Mouse (Mus musculus) thymus, postnatal 25 days (tissue): ENCODE results near the gene 1700017D01Rik.
"Not testable (repeated sequence)": the region's sequence is repeated elsewhere in the genome, so short reads cannot be mapped to it uniquely, and the experiment has no call there.

Experiments used
- DNase-seq: peaks from one replicate; pipeline ENCODE4 v3.0.0; 2022

1700017D01Rik gene

DNA sequence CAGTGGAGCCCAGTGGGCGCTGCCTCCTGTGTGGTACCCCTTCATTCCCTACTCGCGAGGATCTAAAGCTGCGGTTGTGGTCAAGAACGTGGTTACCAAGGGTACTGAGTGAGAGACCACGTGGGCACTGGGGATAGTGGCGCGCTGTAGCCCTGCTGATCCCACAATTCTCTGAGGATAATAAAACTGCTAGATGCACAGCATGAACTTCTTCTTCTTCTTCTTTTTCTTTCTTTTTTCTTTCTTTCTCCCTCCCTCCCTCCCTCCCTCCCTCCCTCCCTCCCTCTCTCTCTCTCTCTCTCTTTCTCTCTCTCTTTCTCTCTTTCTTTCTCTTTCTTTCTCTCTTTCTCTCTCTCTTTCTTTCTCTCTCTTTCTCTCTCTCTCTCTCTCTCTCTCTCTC lies at the start of gene 1700017D01Rik:
Gene 1700017D01Rik (minus strand): TSS at position 101 of the 400 bp plus-strand sequence.
- not testable (repeated sequence) for DNase-seq

DNA sequence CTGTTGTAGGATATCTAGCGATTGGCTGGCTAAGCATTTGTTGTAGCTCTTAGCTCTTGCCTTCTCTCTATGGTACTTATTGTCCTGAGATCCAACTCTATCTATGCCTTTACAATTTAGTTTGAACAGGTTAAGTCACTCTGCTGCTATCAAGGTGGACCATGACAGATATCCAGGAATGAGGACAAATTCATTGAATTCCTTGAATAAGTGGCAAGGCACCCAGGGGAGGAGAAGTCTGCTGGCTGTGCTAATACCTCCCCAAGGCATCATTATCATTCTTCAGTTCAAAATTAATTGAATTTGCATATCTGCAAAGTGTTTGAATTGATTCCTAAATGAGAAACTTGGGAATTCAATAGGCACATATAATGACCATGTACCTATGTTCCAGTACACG lies 46.8 kb upstream of the 1700017D01Rik start:
- DNase-seq, result no peak

DNA sequence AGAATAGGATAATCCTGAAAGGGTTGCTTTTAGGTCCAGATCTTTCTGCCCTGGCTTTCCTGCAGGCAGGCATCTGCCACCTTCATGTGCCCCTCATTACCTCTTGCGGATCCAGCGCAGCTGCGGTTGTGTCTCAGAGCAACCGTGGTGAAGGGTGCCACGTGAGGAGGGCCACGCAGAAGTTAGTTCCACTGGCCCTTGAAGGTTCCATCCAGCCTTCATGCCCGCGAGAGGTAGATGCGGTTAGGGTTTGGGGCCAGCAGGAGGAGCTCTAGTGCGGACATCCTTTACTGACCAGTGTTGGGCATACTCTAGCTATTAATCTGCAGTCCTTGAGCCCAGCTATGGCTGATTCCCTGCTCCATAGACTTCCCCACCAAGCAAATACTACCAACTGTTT lies 34.5 kb upstream of the 1700017D01Rik start, which contains the start of gene 1700025F22Rik:
Gene 1700025F22Rik (minus strand): TSS at position 149 of the 400 bp plus-strand sequence.
- peak; percentile 37 for DNase-seq

DNA sequence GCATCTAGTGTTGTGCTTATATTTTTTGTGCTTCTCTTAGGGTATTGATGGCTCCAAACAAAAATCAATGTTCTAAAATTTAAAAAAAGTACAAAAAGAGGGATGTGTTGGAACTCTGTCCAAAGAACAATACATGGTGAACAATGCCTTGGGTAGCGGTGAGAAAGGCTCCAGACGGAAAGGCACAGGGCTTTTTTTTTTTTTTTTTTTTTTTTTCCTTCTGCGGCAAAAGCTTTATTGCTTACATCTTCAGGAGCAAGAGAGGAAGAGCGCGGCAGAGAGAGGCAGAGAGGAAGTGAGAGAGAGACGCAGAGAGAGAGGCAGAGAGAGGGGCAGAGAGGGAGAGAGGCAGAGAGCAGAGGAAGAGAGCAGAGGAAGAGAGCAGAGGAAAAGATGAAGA lies 27.2 kb upstream of the 1700017D01Rik start:
- DNase-seq, result not testable (repeated sequence)

DNA sequence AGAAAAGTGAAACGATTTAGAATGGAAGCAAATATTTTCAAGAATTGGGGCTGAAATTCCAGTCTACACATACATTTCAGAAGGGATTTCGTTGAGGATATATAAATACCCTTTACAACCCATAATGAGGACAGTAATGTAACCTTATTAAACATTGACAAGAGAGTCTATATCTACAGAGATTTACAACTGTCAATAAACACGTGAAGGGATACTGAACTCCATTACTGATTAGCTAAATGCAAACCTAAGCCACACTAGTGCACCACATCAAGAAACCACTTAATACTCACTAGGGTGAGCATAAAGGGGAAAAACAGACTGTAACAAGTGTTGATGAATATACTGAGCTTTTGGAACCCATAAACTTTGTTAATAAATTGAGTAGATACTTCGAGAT lies 4.7 kb upstream of the 1700017D01Rik start:
- DNase-seq, result no peak

DNA sequence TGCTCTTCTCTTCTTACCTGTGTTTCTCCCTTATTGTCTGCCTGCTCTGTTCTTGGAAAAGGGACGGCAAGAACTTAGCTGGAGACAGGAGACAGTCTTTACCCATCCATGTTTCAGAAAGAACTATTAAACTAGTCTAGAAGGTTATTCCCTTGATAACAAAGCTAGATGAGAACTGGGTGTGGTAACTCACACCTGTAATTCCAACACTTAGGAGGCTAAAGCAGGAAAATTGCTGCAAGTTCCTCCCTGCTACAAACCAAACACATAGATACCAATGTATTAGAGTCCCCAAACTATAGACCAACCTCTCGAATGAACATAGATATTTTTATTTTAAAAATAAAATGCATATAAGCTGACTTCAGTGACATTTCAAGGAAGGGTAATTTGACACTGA lies 4.2 kb upstream of the 1700017D01Rik start:
- DNase-seq, result no peak

DNA sequence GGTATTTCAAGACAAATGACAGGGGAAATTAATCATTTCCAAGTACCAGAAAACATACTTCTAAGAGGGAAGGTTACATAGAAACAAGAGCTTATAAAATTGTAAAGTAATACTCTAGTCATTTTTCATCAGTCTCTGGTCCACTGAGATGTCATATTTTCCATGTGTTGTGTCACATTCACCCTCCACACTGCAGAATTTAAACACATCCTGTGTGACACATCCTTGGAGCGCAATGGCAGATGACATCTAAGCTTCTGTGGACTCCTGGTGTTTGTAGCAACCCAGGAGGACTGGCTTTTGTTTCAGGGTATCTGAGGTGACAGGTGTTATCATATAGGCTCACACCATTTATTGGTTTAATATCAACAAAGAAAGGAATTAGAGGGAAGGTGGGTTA lies 974 bp downstream of the 1700017D01Rik start:
- no peak for DNase-seq

DNA sequence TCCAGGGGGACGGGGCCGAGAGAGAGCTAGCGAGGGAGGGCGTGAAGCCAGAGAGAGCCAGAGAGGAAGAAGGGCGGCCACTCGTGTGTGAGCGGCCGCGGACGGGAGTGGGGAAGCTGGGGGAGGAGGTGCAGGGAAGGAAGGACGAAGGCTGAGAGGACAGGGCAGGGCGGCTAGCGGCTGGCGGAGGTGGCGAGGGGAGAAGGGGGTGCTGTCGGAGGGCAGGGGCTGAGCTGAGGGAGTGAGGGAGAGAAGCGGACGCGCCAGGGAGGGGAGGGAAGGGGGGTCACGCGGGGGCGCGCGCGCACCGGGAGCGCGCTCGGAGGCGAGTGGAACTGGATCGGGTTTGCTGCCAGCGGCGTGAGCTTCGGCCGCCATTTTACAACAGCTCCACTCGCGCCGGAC lies 9.7 kb downstream of the 1700017D01Rik start:
- DNase-seq, result peak; percentile 26

DNA sequence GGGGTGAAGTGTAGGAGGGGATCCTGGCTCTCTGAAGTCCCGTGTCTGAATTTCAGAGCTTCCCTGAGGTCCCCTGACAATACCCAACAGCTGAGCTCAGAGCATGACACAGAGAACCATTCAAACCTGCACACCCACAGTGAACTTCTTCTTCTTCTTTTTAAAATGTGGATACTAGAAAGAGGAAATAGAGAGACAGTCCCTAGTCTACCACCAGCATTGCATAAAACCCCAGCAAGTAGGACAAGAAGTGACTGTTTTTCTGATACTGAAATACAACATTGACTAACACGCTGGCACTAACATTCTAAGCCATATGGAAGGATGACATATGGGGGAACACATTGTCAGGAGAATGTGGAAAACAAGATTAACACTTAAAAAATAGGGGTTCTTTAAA lies 11.3 kb downstream of the 1700017D01Rik start:
- DNase-seq, result no peak

DNA sequence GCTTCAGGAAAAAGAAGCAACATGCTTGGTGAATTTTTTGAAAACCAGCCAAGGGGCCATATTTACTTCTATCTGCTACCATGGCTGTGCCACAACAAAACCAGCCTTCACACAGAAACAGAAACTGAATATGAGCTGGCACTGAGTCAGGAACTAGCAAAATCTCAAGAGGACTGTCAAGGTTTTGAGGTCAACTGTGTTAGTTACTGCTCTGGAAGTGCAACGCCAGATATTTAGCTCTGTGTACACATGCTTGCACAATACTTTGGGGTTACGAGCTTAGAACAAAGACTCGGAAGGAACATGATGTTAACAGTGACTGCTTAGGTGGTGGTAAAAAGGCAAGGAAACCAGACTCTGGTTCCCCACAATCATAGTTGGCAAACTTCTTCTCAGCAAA lies 22.9 kb downstream of the 1700017D01Rik start:
- DNase-seq, result no peak

DNA sequence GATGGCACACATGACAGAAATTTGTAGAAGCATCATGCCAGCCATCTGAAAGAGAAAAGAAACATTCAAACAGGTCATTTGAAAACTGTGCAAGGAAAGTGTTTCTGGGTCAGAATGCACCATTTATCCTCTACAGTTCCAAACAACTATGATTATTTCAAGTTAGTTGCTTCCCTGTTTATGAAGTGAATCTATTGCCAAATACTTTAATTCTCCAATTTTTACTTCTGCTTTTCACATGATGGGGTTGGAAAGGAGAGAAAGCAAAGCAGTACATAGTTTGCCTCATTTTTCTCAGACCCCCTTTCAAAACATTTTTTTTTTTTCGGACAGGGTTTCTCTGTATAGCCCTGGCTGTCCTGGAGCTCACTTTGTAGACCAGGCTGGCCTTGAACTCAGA lies 28.8 kb downstream of the 1700017D01Rik start:
- no peak for DNase-seq

DNA sequence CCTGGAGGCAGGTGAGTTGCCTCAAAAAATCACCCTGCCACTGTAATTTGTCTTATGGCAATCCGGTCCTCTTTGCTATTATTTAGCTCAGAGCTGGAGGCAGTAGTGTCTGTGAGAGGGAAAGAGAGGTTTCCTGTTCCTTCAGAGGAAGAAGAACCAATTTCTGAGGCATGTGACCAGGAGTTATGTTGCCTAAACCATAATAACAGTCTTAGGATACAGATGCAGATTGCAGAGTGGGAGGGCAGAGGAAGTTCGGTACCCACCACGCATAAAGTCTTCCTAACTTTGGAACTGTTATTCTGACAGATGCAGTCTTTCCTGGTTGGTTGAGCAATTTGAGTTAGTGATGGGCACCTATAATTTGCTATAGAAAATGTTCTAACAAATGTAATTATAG lies 32.3 kb downstream of the 1700017D01Rik start:
- DNase-seq, result no peak

DNA sequence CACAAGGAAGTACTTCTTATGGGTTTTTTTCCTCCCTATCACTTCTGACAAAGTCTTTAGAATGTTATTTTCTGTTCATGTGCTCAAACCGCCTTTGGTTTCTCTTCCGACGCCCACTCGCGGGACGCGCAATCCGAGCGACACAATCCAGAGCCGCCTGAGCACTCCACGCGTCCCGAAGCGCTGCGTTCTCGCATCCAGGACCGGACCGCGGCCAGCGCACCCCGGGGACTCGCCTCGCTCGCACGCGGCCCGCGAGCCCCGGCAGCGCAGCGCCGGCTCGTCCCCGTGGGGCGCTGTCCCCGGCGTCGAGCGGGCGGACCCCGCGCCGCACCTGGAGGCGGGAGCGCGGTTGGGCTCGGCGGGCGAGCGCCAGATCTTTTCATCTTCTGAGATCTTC lies 38.5 kb downstream of the 1700017D01Rik start:
- not testable (repeated sequence) for DNase-seq

DNA sequence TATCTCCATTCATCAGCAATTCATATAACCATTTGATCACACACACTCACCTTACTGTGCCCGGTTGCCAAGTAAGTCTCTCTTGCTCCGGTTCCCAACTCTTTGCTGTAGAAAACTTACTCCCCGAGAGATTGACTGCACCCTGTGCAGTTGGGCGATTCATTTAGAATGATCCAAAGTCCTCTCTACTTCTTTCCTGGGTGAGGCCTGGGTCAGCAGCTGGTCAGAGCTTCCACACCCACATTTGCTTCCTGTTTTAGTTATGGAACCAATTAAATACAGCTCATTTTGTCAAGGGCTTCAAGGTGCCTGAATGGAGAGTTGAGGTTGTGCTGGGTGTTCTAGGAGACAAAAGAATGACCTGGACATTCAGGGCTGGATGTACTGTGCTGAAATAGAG lies 49.7 kb downstream of the 1700017D01Rik start, which contains the start of gene Ms4a8a:
Gene Ms4a8a (minus strand): TSS at position 169 of the 400 bp plus-strand sequence.
- DNase-seq, result no peak

DNA sequence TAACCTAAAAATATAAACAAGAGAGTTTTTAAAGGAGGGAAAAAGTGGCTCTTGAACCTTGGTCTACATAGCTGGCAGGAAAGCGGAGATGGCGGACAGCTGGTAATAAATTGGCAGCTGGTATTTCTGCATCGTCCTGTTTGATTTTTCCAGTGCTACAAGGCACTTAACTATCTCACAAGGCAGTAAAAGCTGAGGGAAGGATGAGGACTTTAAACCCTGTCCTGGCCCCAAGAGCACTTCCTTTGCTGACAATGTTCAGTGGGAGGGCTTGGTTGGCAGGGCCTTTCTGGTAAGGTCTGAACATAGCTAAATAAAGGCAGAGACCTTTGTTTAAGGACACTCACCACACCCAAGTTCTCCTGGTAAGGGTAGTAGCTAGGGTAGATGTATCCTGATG lies 60.3 kb downstream of the 1700017D01Rik start:
- DNase-seq, result no peak

DNA sequence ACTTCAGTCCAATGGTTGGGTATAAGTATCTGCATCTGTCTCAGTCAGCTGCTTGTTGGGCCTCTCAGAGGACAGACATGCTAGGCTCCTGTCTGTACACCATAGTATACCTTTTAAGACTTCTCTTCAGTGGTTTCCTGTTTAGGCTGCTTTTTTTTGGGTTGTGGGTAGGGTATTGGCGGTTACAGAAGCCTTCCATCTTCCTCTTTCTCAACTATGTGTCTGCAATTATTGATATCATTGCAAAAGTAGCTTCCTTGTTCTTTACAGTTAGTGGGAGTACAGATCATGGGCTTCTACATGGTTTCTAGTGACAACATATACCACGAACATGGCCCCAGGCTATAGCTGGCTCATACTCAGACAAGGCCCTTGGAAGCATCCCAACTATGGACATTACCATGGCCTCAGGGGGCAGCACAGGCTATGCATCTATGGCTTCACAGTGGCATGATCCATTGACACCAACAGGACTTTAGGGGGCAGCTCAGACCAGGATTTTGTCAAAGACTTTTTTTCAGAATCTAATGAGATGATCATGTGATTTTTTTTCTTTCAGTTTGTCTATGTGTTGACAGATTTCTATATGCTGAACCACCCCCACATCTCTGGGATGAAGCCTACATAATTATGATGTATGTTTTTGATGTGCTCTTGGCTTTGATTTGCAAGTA lies 65.3 kb downstream of the 1700017D01Rik start:
- no peak for DNase-seq

DNA sequence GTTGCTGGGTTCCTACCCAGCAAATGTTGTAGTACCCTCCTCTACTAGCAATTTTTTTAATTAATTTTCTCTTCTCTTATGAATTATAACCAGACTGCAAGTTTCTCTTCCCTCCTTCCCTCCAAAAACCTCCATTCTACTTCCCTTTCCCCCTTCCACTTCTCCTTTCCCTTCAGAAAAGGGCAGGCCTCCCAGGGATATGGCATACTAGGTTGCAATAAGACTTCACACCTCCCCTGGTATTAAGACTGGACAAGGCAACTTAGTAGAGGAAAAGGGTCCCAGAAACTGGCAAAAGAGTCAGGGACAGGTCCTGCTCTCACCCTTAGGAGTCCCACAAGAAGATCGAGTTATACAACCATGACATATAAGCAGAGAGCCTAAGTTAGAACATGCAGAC lies 69.8 kb downstream of the 1700017D01Rik start:
- no peak for DNase-seq

DNA sequence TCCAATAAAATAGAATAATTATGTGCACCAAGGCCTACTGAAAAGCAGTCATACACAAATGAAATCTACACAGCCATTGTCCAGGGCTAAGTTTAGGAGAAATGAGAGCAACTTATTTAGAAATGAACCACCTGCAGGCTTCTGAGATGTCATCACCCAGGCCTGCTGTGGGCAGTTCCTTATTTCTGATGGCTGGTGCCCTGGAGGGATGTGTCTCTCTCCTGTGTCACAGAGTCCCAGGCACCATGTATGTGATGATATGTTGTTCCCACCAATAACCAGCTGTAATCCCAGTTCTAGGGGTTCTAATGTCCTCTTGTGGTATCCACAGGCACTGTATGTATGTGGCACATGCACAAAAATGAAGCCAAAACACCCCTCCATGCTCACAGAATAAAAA lies 70.7 kb downstream of the 1700017D01Rik start:
- no peak for DNase-seq

DNA sequence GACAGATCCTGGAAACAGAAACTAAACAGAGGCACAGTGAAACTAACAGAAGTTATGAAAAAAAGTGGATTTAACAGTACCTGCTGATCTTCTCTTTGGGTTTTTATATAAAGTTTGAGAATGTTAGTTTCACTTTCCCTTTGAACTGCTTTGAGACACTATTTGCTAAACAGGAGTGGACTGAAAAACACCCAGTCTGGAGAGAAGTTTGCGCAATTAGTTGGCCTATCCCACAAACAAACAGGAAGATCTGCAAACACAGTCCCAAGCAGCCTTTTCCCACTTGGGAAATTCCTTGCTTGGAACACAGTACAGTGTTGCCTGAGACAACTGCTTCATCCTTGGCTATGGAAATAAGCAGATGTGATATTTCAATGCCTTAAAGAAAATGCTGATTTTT lies 75.0 kb downstream of the 1700017D01Rik start:
- not testable (repeated sequence) for DNase-seq

DNA sequence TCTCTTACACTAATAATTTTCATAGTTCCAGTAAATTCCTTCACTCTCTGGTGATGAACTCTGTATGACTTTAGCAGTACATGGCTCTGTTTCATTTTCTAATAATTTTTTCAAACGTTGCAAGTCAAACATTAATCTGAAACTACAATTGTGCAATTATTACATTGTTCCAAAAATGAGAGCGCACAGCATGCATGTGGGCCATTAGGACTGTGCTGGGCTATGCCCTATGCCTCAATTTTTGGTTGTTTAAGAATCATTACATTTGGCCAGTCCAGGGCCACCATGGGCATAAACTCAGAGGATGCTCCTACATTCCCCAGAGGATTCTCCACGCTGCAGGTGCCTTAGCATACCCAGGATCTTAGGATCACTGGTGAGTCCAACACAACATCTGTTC lies 77.4 kb downstream of the 1700017D01Rik start:
- DNase-seq, result no peak

DNA sequence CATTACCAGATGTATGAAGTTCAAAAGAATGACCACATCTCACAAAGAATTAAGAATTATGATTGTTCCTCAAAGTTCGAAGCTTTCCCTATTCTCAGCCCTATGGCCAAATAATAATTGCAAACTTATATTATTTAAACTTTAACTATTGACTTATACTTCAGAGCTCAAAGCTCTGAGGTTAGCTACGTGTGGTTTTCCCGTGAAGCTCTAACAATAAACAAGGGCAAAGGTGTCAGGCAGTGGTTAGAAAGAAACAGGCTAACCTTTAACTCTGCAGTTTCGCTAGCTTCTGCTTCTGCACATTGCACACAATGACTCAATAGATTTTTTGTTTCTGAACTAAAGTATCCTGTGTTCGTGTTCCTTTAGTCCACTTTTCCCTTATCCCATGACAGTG lies 77.8 kb downstream of the 1700017D01Rik start:
- DNase-seq, result no peak

DNA sequence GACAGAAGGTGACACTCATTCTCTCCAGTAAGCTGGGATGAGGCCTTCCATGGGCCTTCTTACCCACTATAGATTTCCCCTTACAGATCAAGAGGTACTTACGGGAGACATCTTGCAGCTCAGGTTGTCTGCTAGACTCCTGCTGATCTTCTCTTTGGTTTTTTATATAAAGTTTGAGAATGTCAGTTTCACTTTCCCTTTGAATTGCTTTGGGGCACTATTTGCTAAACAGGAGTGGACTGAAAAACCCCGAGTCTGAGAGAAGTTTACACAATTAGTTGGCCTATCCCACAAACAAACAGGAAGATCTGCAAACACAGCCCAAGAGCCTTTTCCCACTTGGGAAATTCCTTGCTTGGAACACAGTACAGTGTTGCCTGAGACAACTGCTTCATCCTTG lies 80.4 kb downstream of the 1700017D01Rik start:
- DNase-seq, result no peak

DNA sequence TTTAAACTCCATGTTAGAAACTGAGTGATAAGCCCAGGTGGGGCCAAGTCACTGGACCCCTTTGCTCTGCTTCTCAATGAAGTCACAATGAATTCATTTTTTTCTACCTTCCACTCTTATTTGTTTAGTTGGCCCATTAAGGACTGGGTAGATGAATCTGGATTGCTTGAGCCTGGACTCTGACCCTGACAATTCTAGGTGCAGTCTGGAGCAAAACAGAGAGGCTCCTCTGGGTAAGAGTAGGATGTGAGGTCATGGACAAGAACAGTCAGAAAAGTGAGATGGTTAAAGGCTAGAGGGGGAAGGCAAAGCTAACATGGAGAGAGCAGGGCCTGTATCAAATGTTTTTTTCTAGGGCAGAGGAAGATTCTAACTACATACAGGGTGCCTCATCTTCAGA lies 81.2 kb downstream of the 1700017D01Rik start:
- DNase-seq, result no peak

DNA sequence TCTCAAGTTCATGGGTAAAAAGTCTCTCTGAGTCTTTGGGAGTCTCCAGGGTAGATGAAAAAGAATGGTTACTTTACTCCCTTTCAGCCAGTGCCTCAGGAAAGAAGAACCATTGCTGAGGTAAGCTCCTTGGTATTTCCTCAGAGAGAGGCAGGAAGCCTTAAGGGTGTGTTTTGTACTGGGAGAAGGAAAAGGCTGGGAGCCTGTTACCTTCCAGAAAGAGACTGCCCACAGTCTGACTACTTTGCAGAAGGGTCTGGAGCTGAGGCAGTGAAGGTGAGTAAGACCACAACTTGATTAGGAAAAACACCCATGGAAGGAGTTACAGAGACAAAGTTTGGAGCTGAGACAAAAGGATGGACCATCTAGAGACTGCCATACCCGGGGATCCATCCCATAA lies 82.2 kb downstream of the 1700017D01Rik start:
- no peak for DNase-seq

DNA sequence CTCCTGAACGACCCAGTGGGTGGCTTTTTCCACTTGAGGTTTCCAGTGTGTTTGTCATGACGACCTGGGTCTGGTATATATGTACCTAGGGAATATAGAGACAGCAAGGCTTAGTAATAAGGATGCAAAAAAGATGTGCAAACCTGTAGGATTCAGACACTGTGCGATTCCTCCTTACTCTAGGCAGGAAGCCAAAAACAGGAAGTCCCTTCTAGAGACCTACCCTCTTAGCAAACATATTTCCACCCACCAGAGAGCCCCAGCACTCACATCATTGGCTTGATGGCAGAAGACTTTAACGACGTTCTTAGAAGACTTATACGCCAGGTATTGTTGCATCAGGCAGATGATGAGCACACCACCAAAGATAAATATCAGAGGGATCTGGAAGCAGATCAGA lies 82.7 kb downstream of the 1700017D01Rik start:
- DNase-seq, result no peak
